Mouse (Mus musculus) bone marrow, adult 2 months (tissue): Measurements from ENCODE around the gene Ptbp3.

Source experiments
- CTCF ChIP-seq: fragments of 200-500 bp; IDR thresholded peaks from 2 replicates; pipeline ENCODE4 v1.5.1; 2011; ENCODE audit warnings: low read length, control low read depth; ENCODE audit not compliant: control insufficient read depth, insufficient read depth
- POLR2A ChIP-seq: fragments of 200-500 bp; IDR thresholded peaks from 2 replicates; pipeline ENCODE4 v1.6.1; 2011; ENCODE audit warnings: low read depth, mild to moderate bottlenecking, control low read depth, low read length, borderline replicate concordance; ENCODE audit not compliant: control insufficient read depth

- TF ChIP-seq POLR2A, result no peak
- TF ChIP-seq CTCF, result no peak
Observed at GRCm38 (mm10) chr4:59429128-59429527, 120.0 kb downstream of the Ptbp3 start.
